Mouse (Mus musculus): ENCODE measurements around the gene Fbxw2. TPM values are rescaled to one million over a fixed set of nuclear protein-coding genes. Genes with fewer than 3 reads are reported as not detected.
"Not testable (repeated sequence)": the region's sequence is repeated elsewhere in the genome, so short reads cannot be mapped to it uniquely, and the experiment has no call there.

Fbxw2 gene
- polyA plus RNA-seq, 1 experiment = 14.9 TPM

DNA sequence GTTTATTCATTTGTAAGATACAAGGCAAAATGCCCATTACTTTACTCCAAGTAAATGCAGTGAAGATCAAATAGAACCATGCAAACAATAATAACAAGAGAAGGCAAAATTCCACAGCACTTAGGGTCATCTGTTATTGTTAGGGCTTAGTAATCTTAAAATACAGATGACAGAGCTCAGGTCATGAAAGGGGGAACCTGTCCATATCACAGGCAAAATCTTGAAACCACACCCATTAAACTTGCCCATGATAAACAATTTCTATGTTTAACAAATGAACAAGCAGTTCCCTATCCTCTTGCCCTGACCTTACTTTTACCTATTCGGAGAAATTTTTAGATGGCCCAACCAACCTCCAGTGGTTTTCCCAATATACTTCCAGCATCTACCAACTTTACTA, 16.5 kb downstream of the Fbxw2 start:
- Histone ChIP-seq H3K4me1 (ENCODE audit: control insufficient read depth, insufficient read depth, low read length) (no peaks in the 10 kb centered on the region), H3K36me3 (ENCODE audit: control insufficient read depth, insufficient read depth, low read length) (no peaks in the 10 kb centered on the region; the same call in 1 of the 2 replicates), H3K27me3 (ENCODE audit: control insufficient read depth, insufficient read depth, low read length) (no peaks in the 10 kb centered on the region), H3K27ac (ENCODE audit: control insufficient read depth, insufficient read depth, low read depth, low read length) (no peak overlapping the region), H3K4me3 (ENCODE audit: control insufficient read depth, low read depth, low read length) (no peak overlapping the region)
- TF ChIP-seq POLR2A (IDR thresholded peaks at IDR 0.05; ENCODE audit: control insufficient read depth, low read depth, low read length) (no peak), CTCF (IDR thresholded peaks at IDR 0.05; ENCODE audit: control insufficient read depth, insufficient read depth, insufficient replicate concordance, low read depth, low read length) (no peak)

DNA sequence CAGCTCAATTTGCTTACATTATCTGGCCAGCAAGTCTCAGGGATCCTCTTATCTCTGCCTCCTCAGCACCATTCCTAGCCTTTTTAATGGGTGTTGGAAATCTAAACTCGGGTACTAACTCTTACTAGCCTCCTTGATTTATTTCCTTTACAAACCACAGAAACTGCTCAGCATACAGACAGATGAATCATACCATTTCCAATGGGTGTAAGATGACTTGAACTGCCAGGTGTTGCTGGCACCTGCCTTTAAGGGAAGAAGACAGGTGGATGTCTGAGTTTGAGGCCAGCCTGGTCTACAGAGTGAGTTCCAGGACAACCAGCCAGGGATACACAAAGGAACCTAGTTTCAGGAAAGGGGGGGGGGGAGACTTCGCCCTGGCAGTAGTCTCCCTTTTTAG, 18.1 kb downstream of the Fbxw2 start:
- no peak for TF ChIP-seq POLR2A (IDR thresholded peaks at IDR 0.05; ENCODE audit: control insufficient read depth, low read depth, low read length)
- no peaks in the 10 kb centered on the region for H3K27me3 ChIP-seq (ENCODE audit: control insufficient read depth, insufficient read depth, low read length)
- H3K4me3 ChIP-seq (ENCODE audit: control insufficient read depth, low read depth, low read length) = no peak overlapping the region
- no peak overlapping the region for H3K27ac ChIP-seq (ENCODE audit: control insufficient read depth, insufficient read depth, low read depth, low read length)
- H3K4me1 ChIP-seq (ENCODE audit: control insufficient read depth, insufficient read depth, low read length) = peaks cover 2% of the 10 kb centered on the region; the same call in 1 of the 2 replicates
- no peaks in the 10 kb centered on the region; the same call in 1 of the 2 replicates for H3K36me3 ChIP-seq (ENCODE audit: control insufficient read depth, insufficient read depth, low read length)

GRCm38 (mm10) chr2:34805364-34805950, 20.7 kb downstream of the Fbxw2 start:
- no peak overlapping the region for H3K27ac ChIP-seq (ENCODE audit: control insufficient read depth, insufficient read depth, low read depth, low read length)
- TF ChIP-seq POLR2A (IDR thresholded peaks at IDR 0.05; ENCODE audit: control insufficient read depth, low read depth, low read length) (no peak), CTCF (IDR thresholded peaks at IDR 0.05; ENCODE audit: control insufficient read depth, insufficient read depth, insufficient replicate concordance, low read depth, low read length) (no peak)
- H3K4me3 ChIP-seq (ENCODE audit: control insufficient read depth, low read depth, low read length) = no peak overlapping the region
- no peaks in the 10 kb centered on the region for H3K27me3 ChIP-seq (ENCODE audit: control insufficient read depth, insufficient read depth, low read length)
- H3K4me1 ChIP-seq (ENCODE audit: control insufficient read depth, insufficient read depth, low read length) = peaks cover 3% of the 10 kb centered on the region
- no peaks in the 10 kb centered on the region; the same call in 1 of the 2 replicates for H3K36me3 ChIP-seq (ENCODE audit: control insufficient read depth, insufficient read depth, low read length)

- Histone ChIP-seq H3K4me1 (ENCODE audit: control insufficient read depth, insufficient read depth, low read length) (peaks cover 6% of the 10 kb centered on the region), H3K36me3 (ENCODE audit: control insufficient read depth, insufficient read depth, low read length) (no peaks in the 10 kb centered on the region; the same call in 1 of the 2 replicates), H3K4me3 (ENCODE audit: control insufficient read depth, low read depth, low read length) (no peak overlapping the region), H3K27me3 (ENCODE audit: control insufficient read depth, insufficient read depth, low read length) (no peaks in the 10 kb centered on the region), H3K27ac (ENCODE audit: control insufficient read depth, insufficient read depth, low read depth, low read length) (no peak overlapping the region)
- TF ChIP-seq CTCF (IDR thresholded peaks at IDR 0.05; ENCODE audit: control insufficient read depth, insufficient read depth, insufficient replicate concordance, low read depth, low read length) = no peak
- TF ChIP-seq POLR2A (IDR thresholded peaks at IDR 0.05; ENCODE audit: control insufficient read depth, low read depth, low read length) = no peak
These were observed 21.3 kb downstream of the Fbxw2 start for GRCm38 (mm10) chr2:34804815-34805214.

DNA sequence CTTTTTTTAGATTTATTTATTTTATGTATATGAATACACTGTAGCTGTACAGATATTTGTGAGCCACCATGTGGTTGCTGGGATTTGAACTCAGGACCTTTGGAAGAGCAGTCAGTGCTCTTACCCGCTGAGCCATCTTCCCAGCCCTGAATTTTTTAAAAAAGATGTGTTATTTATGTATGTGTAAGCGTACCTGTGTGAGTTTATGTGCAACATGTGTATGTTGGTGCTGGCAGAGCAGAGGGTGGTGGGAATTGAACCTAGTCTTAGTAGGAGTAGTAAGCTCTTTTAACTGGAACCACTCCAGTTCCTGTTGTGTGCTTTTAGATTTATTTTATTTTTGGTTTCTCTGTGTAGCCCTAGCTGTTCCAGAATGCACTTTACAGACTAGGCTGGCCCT, 21.9 kb downstream of the Fbxw2 start:
- TF ChIP-seq CTCF (IDR thresholded peaks at IDR 0.05; ENCODE audit: control insufficient read depth, insufficient read depth, insufficient replicate concordance, low read depth, low read length) (no peak), POLR2A (IDR thresholded peaks at IDR 0.05; ENCODE audit: control insufficient read depth, low read depth, low read length) (no peak)
- Histone ChIP-seq H3K27ac (ENCODE audit: control insufficient read depth, insufficient read depth, low read depth, low read length) (no peak overlapping the region), H3K27me3 (ENCODE audit: control insufficient read depth, insufficient read depth, low read length) (no peaks in the 10 kb centered on the region), H3K36me3 (ENCODE audit: control insufficient read depth, insufficient read depth, low read length) (no peaks in the 10 kb centered on the region; the same call in 1 of the 2 replicates), H3K4me3 (ENCODE audit: control insufficient read depth, low read depth, low read length) (no peak overlapping the region), H3K4me1 (ENCODE audit: control insufficient read depth, insufficient read depth, low read length) (peaks cover 10% of the 10 kb centered on the region)

GRCm38 (mm10) chr2:34803746-34804145, 22.4 kb downstream of the Fbxw2 start:
- H3K36me3 ChIP-seq (ENCODE audit: control insufficient read depth, insufficient read depth, low read length) = no peaks in the 10 kb centered on the region; the same call in 1 of the 2 replicates
- peaks cover 10% of the 10 kb centered on the region for H3K4me1 ChIP-seq (ENCODE audit: control insufficient read depth, insufficient read depth, low read length)
- peak overlapping the region; percentile 8; the same call in 1 of the 2 replicates for H3K4me3 ChIP-seq (ENCODE audit: control insufficient read depth, low read depth, low read length)
- H3K27me3 ChIP-seq (ENCODE audit: control insufficient read depth, insufficient read depth, low read length) = no peaks in the 10 kb centered on the region
- H3K27ac ChIP-seq (ENCODE audit: control insufficient read depth, insufficient read depth, low read depth, low read length) = no peak overlapping the region
- TF ChIP-seq POLR2A (IDR thresholded peaks at IDR 0.05; ENCODE audit: control insufficient read depth, low read depth, low read length) = no peak
- no peak for TF ChIP-seq CTCF (IDR thresholded peaks at IDR 0.05; ENCODE audit: control insufficient read depth, insufficient read depth, insufficient replicate concordance, low read depth, low read length)

- not testable (repeated sequence) for H3K27me3 ChIP-seq (ENCODE audit: control insufficient read depth, insufficient read depth, low read length); H3K4me1 ChIP-seq (ENCODE audit: control insufficient read depth, insufficient read depth, low read length); H3K36me3 ChIP-seq (ENCODE audit: control insufficient read depth, insufficient read depth, low read length)
- Histone ChIP-seq H3K27ac (ENCODE audit: control insufficient read depth, insufficient read depth, low read depth, low read length) (peak overlapping the region; percentile 87), H3K4me3 (ENCODE audit: control insufficient read depth, low read depth, low read length) (peak overlapping the region; percentile 87)
These were observed 23.4 kb downstream of the Fbxw2 start for GRCm38 (mm10) chr2:34802565-34803245.
